Mouse (Mus musculus) stomach, postnatal 0 days (tissue): Measurements from ENCODE around the gene Ccdc141. TPM values are rescaled to one million over a fixed set of nuclear protein-coding genes. Genes with fewer than 3 reads are reported as not detected.

ENCODE experiments used
- ATAC-seq: fragments of 200-750 bp; cut with Nextera tagmentation; 2 replicates; pipeline ENCODE4 v1.8.0; 2017; ENCODE audit not compliant: low FRiP score, low TSS enrichment
- DNase-seq: peaks from one replicate; pipeline ENCODE4 v3.0.0-alpha.2; 2016; ENCODE audit warnings: low spot score
- H3K27ac ChIP-seq: fragments of 300-500 bp; sonication (generic); replicated peaks from 2 replicates; pipeline ENCODE4 v1.5.1; 2014; ENCODE audit warnings: mild to moderate bottlenecking, control low read depth
- H3K27me3 ChIP-seq: fragments of 300-500 bp; sonication (generic); 2 replicates; pipeline ENCODE4 v1.6.1; 2014; ENCODE audit warnings: low read length; ENCODE audit not compliant: control insufficient read depth, insufficient read depth
- H3K36me3 ChIP-seq: fragments of 300-500 bp; sonication (generic); 2 replicates; pipeline ENCODE4 v1.6.1; 2014; ENCODE audit warnings: low read length, mixed read lengths; ENCODE audit not compliant: control insufficient read depth, insufficient read depth
- H3K4me1 ChIP-seq: fragments of 300-500 bp; sonication (generic); replicated peaks from 2 replicates; pipeline ENCODE4 v1.6.1; 2014; ENCODE audit warnings: antibody characterized with exemption; ENCODE audit not compliant: control insufficient read depth, insufficient read depth
- H3K4me2 ChIP-seq: fragments of 300-500 bp; sonication (generic); replicated peaks from 2 replicates; pipeline ENCODE4 v1.6.1; 2014; ENCODE audit warnings: low read depth, mild to moderate bottlenecking, control low read depth, moderate library complexity
- H3K4me3 ChIP-seq: fragments of 300-500 bp; sonication (generic); 2 replicates; pipeline ENCODE4 v1.5.1; 2014; ENCODE audit warnings: low read depth, low read length, control low read depth
- H3K9ac ChIP-seq: fragments of 300-500 bp; sonication (generic); 2 replicates; pipeline ENCODE4 v1.6.1; 2014; ENCODE audit warnings: mild to moderate bottlenecking, low read length, control low read depth, mixed read lengths
- H3K9me3 ChIP-seq: fragments of 300-500 bp; sonication (generic); 2 replicates; pipeline ENCODE4 v1.6.1; 2016; ENCODE audit warnings: low read length; ENCODE audit not compliant: control insufficient read depth
- CTCF ChIP-seq: IDR thresholded peaks from 2 replicates; pipeline ENCODE4 v1.5.1; 2016; ENCODE audit warnings: antibody characterized with exemption, low read depth, mild to moderate bottlenecking, moderate library complexity
- EP300 ChIP-seq: optimal IDR thresholded peaks from 2 replicates; pipeline ENCODE3; 2016; ENCODE audit warnings: antibody characterized with exemption
- WGBS: fragments of 180-500 bp; shearing (Covaris S2); extraction: QIAGEN DNeasy Blood & Tissue Kit; methylation state at CpG from one replicate; pipeline ENCODE4 v1.1.7; 2014; 5-methylcytosine and 5-hydroxymethylcytosine counted together
- polyA plus RNA-seq: library from polyadenylated mRNA; unstranded; fragments of >200 nt; fragmentation: Nextera tagmentation; extraction: Ambion mirVana; gene quantifications from 2 replicates; pipeline ENCODE4 v1.2.1, GENCODE M21; 2015

Gene Ccdc141
- polyA plus RNA-seq, 1 experiment from 2014 or later: 6.7 TPM

- H3K9me3 ChIP-seq: no peaks in the 10 kb centered on the region
- TF ChIP-seq EP300 (no peak), CTCF (no peak)
- H3K36me3 ChIP-seq: no peaks in the 10 kb centered on the region
- no peak overlapping the region for H3K9ac ChIP-seq
- 86% methylated on average over 6 of the region's 6 CpGs for WGBS
- DNase-seq (no peak), ATAC-seq (no peak)
- H3K27ac ChIP-seq: no peak overlapping the region
- H3K4me2 ChIP-seq: no peak overlapping the region
- no peak overlapping the region for H3K4me3 ChIP-seq
- H3K4me1 ChIP-seq: peaks cover 2% of the 10 kb centered on the region; the same call in 1 of the 2 replicates
- H3K27me3 ChIP-seq: no peaks in the 10 kb centered on the region
Observed at GRCm38 (mm10) chr2:77173821-77174220, 3.4 kb upstream of the Ccdc141 start.

- Histone ChIP-seq H3K4me2 (no peak overlapping the region), H3K9me3 (no peaks in the 10 kb centered on the region), H3K4me1 (peaks cover 2% of the 10 kb centered on the region; the same call in 1 of the 2 replicates), H3K4me3 (no peak overlapping the region), H3K27me3 (no peaks in the 10 kb centered on the region), H3K27ac (no peak overlapping the region), H3K9ac (no peak overlapping the region), H3K36me3 (no peaks in the 10 kb centered on the region)
- TF ChIP-seq CTCF: no peak
- no peak for TF ChIP-seq EP300
- 64% methylated on average over 6 of the region's 6 CpGs for WGBS
- DNase-seq (no peak), ATAC-seq (no peak)
Observed at GRCm38 (mm10) chr2:77173366-77173765, 2.9 kb upstream of the Ccdc141 start.

- peak; percentile 51 for DNase-seq
Observed at GRCm38 (mm10) chr2:77172241-77172671, 1.8 kb upstream of the Ccdc141 start.

GRCm38 (mm10) chr2:77171444-77172240, 1.2 kb upstream of the Ccdc141 start:
- WGBS: 18% methylated on average over 23 of the region's 23 CpGs
- no peaks in the 10 kb centered on the region for H3K9me3 ChIP-seq
- ATAC-seq: peak; percentile 80
- peak overlapping the region; percentile 27 for H3K4me3 ChIP-seq
- H3K27me3 ChIP-seq: no peaks in the 10 kb centered on the region
- H3K4me2 ChIP-seq: peak overlapping the region; percentile 50
- peaks cover 2% of the 10 kb centered on the region; the same call in 1 of the 2 replicates for H3K4me1 ChIP-seq
- H3K36me3 ChIP-seq: no peaks in the 10 kb centered on the region
- H3K9ac ChIP-seq: peak overlapping the region; percentile 48
- peak overlapping the region; percentile 78 for H3K27ac ChIP-seq
- peak; percentile 75 for DNase-seq
- TF ChIP-seq CTCF (no peak), EP300 (no peak)

More at GRCm38 (mm10) chr2:77172241-77172671, 1.8 kb upstream of the Ccdc141 start:
- H3K4me3 ChIP-seq: no peak overlapping the region
- peak overlapping the region; percentile 50 for H3K4me2 ChIP-seq
- no peaks in the 10 kb centered on the region for H3K9me3 ChIP-seq
- no peaks in the 10 kb centered on the region for H3K27me3 ChIP-seq
- ATAC-seq: peak; percentile 34
- H3K9ac ChIP-seq: no peak overlapping the region
- WGBS: 43% methylated on average over 10 of the region's 10 CpGs
- no peaks in the 10 kb centered on the region for H3K36me3 ChIP-seq
- TF ChIP-seq CTCF: no peak
- TF ChIP-seq EP300: no peak
- peaks cover 2% of the 10 kb centered on the region; the same call in 1 of the 2 replicates for H3K4me1 ChIP-seq
- H3K27ac ChIP-seq: peak overlapping the region; percentile 78

- Histone ChIP-seq H3K9me3 (no peaks in the 10 kb centered on the region), H3K27ac (peak overlapping the region; percentile 88), H3K9ac (peak overlapping the region; percentile 70), H3K36me3 (no peaks in the 10 kb centered on the region), H3K4me2 (peak overlapping the region; percentile 92), H3K4me3 (peak overlapping the region; percentile 61), H3K4me1 (peaks cover 2% of the 10 kb centered on the region; the same call in 1 of the 2 replicates), H3K27me3 (no peaks in the 10 kb centered on the region)
- no peak for TF ChIP-seq CTCF
- TF ChIP-seq EP300: no peak
- under 1% methylated on average over 21 of the region's 21 CpGs for WGBS
- DNase-seq (peak; percentile 58), ATAC-seq (peak; percentile 72)
Observed at GRCm38 (mm10) chr2:77169916-77170632, 362 bp downstream of the Ccdc141 start.
